10 mouse cellular contexts compared by ENCODE assay signal in the genomic region with DNA sequence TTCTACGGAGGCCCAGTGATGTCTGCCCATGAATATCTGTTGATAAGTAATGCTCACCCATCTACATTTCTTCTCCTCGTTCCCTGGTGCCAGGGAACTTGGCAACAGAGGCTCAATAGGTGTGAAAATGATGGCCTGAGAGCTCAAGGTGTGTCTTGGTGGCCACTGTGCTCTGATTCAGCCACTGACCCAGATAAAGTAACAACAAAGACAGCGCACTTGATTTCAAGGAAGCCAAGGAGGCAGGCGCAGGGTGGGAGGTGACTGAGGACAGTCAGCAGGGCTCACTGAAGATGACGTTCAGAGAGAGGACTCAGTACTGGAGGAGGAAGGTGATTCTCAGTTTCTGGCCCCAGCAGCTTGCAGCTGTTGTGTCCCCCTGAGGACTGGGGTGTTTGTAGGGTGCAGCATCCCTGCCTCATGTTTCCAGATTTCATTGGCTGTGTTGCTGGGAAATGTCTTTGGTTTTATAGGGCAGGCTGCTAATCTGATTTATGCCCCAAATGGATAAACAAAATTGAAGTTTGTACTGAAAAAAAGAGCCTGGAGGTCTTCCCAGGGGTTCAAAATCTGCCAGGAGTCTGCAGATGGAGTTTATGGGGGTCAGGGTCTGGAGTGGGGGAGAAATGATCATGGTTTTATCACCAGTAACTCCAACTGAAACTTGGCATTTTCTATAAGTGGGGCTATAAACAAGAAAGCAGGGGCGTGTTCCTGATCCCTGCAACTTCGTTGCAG. TPM values are rescaled to one million over a fixed set of nuclear protein-coding genes. Genes with fewer than 3 reads are reported as not detected.
DNase-seq lines count a peak whose midpoint lies in the region; ATAC-seq lines count a peak whose summit lies in the region.
"Had no signal": no experiment of that assay in that cellular context is flagged by ENCODE, and none has a peak within 500 bp of the region (broad histone marks: within the 10 kb centered on the region; RNA-seq: fewer than 3 reads in every experiment).

No protein-coding gene starts in this region.

- no peak overlapping the region for H3K9ac ChIP-seq in lung, embryonic 16.5 days (ENCODE audit: low read length)
- H3K9ac ChIP-seq in hindbrain, embryonic 15.5 days: 0 out of 2 replicates have a peak overlapping the region, but pooled peaks have one; percentile 4
- no peak overlapping the region for H3K9ac ChIP-seq in kidney, embryonic 14.5 days (ENCODE audit: low read depth, low read length)
- H3K9ac ChIP-seq in neural tube, embryonic 13.5 days: peak overlapping the region; percentile 45; the same call in 1 of the 2 replicates

- H3K4me3 ChIP-seq in lung, embryonic 16.5 days (ENCODE audit: low read length): no peak overlapping the region
- H3K4me3 ChIP-seq in hindbrain, embryonic 15.5 days: no peak overlapping the region
- no peak overlapping the region for H3K4me3 ChIP-seq in kidney, embryonic 14.5 days (ENCODE audit: low read length)
- peak overlapping the region; percentile 16; the same call in 1 of the 2 replicates for H3K4me3 ChIP-seq in neural tube, embryonic 13.5 days

- no peak overlapping the region for H3K4me2 ChIP-seq in lung, embryonic 16.5 days (ENCODE audit: low read depth, low read length)
- peak overlapping the region; percentile 38 for H3K4me2 ChIP-seq in hindbrain, embryonic 15.5 days
- H3K4me2 ChIP-seq in kidney, embryonic 14.5 days (replicated peaks; ENCODE audit: low read depth, low read length): no peak overlapping the region; the same call in 1 of the 2 replicates
- peak overlapping the region; percentile 41 for H3K4me2 ChIP-seq in neural tube, embryonic 13.5 days

- no peaks in the 10 kb centered on the region for H3K9me3 ChIP-seq in lung, embryonic 16.5 days (ENCODE audit: control insufficient read depth, low read length)
- H3K9me3 ChIP-seq in hindbrain, embryonic 15.5 days: no peaks in the 10 kb centered on the region
- no peaks in the 10 kb centered on the region for H3K9me3 ChIP-seq in kidney, embryonic 14.5 days (ENCODE audit: control insufficient read depth, low read length)
- H3K9me3 ChIP-seq in neural tube, embryonic 13.5 days: no peaks in the 10 kb centered on the region

- no peak overlapping the region for H3K27ac ChIP-seq in lung, embryonic 16.5 days (ENCODE audit: low read length)
- peak overlapping the region; percentile 32; the same call in 1 of the 2 replicates for H3K27ac ChIP-seq in hindbrain, embryonic 15.5 days (replicated peaks)
- no peak overlapping the region; the same call in 1 of the 2 replicates for H3K27ac ChIP-seq in kidney, embryonic 14.5 days (ENCODE audit: low read depth, low read length)
- H3K27ac ChIP-seq in neural tube, embryonic 13.5 days (replicated peaks): peak overlapping the region; percentile 71

- peaks cover 25% of the 10 kb centered on the region for H3K4me1 ChIP-seq in lung, embryonic 16.5 days (replicated peaks; ENCODE audit: control insufficient read depth, insufficient read depth, low read length)
- peaks cover 63% of the 10 kb centered on the region for H3K4me1 ChIP-seq in hindbrain, embryonic 15.5 days (replicated peaks)
- H3K4me1 ChIP-seq in kidney, embryonic 14.5 days (ENCODE audit: control insufficient read depth, insufficient read depth, low read length): peaks cover 31% of the 10 kb centered on the region
- peaks cover 71% of the 10 kb centered on the region for H3K4me1 ChIP-seq in neural tube, embryonic 13.5 days (replicated peaks)

- DNase-seq in lung, postnatal 36 days: no peak
- DNase-seq in left cerebral cortex, adult 18-20 months (ENCODE audit: low spot score in 2 of 2): no peak
- DNase-seq in left cerebral cortex, postnatal 10 days (ENCODE audit: extremely low spot score in 1 of 2, low spot score in 2 of 2): no peak
- DNase-seq: adrenal gland, postnatal 36 days; lung, postnatal 14 days had no signal

- peak; percentile 21; the same call in 1 of the 2 replicates for ATAC-seq in lung, embryonic 16.5 days (ENCODE audit: low read depth)
- ATAC-seq in hindbrain, embryonic 15.5 days (ENCODE audit: low FRiP score, low read depth): no peak
- peak; percentile 30; the same call in 1 of the 2 replicates for ATAC-seq in kidney, embryonic 14.5 days (ENCODE audit: low FRiP score, low TSS enrichment)
- ATAC-seq in neural tube, embryonic 13.5 days (ENCODE audit: low read depth): no peak

- H3K27me3 ChIP-seq in lung, embryonic 16.5 days (ENCODE audit: control insufficient read depth, insufficient read depth, low read depth, low read length): peaks cover 28% of the 10 kb centered on the region
- no peaks in the 10 kb centered on the region for H3K27me3 ChIP-seq in hindbrain, embryonic 15.5 days
- peaks cover 15% of the 10 kb centered on the region for H3K27me3 ChIP-seq in kidney, embryonic 14.5 days (ENCODE audit: control insufficient read depth, insufficient read depth, low read length)
- peaks cover 42% of the 10 kb centered on the region for H3K27me3 ChIP-seq in neural tube, embryonic 13.5 days

- intact Hi-C loops in left cerebral cortex, postnatal 10 days (cut with DNase I): loop anchor here (5.0 kb wide), 1 partner anchor 40 kb away; no protein-coding TSS in a partner anchor

- no peaks in the 10 kb centered on the region for H3K36me3 ChIP-seq in lung, embryonic 16.5 days (ENCODE audit: control insufficient read depth, insufficient read depth, low read length)
- H3K36me3 ChIP-seq in hindbrain, embryonic 15.5 days: no peaks in the 10 kb centered on the region
- no peaks in the 10 kb centered on the region for H3K36me3 ChIP-seq in kidney, embryonic 14.5 days (ENCODE audit: control insufficient read depth, insufficient read depth, low read length)
- no peaks in the 10 kb centered on the region for H3K36me3 ChIP-seq in neural tube, embryonic 13.5 days

- WGBS in lung, embryonic 16.5 days: 34% methylated on average over 7 of the region's 7 CpGs
- 52% methylated on average over 7 of the region's 7 CpGs for WGBS in hindbrain, embryonic 15.5 days
- WGBS in kidney, embryonic 14.5 days: 25% methylated on average over 7 of the region's 7 CpGs
- WGBS in neural tube, embryonic 13.5 days: 38% methylated on average over 7 of the region's 7 CpGs

RNA-seq across cellular contexts. Expression of a gene that starts 2.7 kb away (rescaled TPM):
- polyA plus RNA-seq in lung, embryonic 16.5 days (2015; fragmentation: Nextera tagmentation; extraction: Ambion mirVana): 3.4 and 3.5 TPM in 2 replicates
- polyA plus RNA-seq in hindbrain, embryonic 15.5 days (2015; fragmentation: Nextera tagmentation; extraction: Ambion mirVana): 46.5 and 49.9 TPM in 2 replicates
- polyA plus RNA-seq in kidney, embryonic 14.5 days (2014; fragmentation: Nextera tagmentation; extraction: Ambion mirVana): 2.6 and 4.6 TPM in 2 replicates
- polyA plus RNA-seq in neural tube, embryonic 13.5 days (2015; fragmentation: Nextera tagmentation; extraction: Ambion mirVana): 46.8 and 52.3 TPM in 2 replicates
- 100 to 1,000 TPM; 191 to 202 TPM for total RNA-seq in left cerebral cortex, adult 18-20 months (2021)
- 10 to 100 TPM; 90.0 to 95.7 TPM for total RNA-seq in left cerebral cortex, postnatal 10 days (2021)
- total RNA-seq: MEL had no signal

Comparison
In these comparisons a context has a peak if more than half of its experiments do, and no peak if none do; other contexts are left out.
1. ATAC-seq: peak in lung, embryonic 16.5 days (single experiment) and kidney, embryonic 14.5 days (single experiment); none in hindbrain, embryonic 15.5 days (single experiment) and neural tube, embryonic 13.5 days (single experiment).
2. H3K27ac ChIP-seq: peak in hindbrain, embryonic 15.5 days (single experiment) and neural tube, embryonic 13.5 days (single experiment); none in lung, embryonic 16.5 days (single experiment) and kidney, embryonic 14.5 days (single experiment).
3. H3K4me2 ChIP-seq: peak in hindbrain, embryonic 15.5 days (single experiment) and neural tube, embryonic 13.5 days (single experiment); none in lung, embryonic 16.5 days (single experiment) and kidney, embryonic 14.5 days (single experiment).
4. H3K9ac ChIP-seq: peak in hindbrain, embryonic 15.5 days (single experiment) and neural tube, embryonic 13.5 days (single experiment); none in lung, embryonic 16.5 days (single experiment) and kidney, embryonic 14.5 days (single experiment).